Mouse (Mus musculus) spleen, adult 18-20 months (tissue): ENCODE measurements at regions not wholly inside any gene's neighbourhood (a gene's known extent, or its start where the extent isn't known, plus 50 kb on each side); places are given as distances from the start of the nearest gene placed in this dataset.
A peak's percentile ranks its signal among the peaks of the same experiment; 100 is the strongest.

Source experiments
- DNase-seq, 2 experiments: peaks; one replicate each; pipeline ENCODE4 v3.0.0; 2022; ENCODE audit warnings: mixed read lengths in 2 of 2

DNA sequence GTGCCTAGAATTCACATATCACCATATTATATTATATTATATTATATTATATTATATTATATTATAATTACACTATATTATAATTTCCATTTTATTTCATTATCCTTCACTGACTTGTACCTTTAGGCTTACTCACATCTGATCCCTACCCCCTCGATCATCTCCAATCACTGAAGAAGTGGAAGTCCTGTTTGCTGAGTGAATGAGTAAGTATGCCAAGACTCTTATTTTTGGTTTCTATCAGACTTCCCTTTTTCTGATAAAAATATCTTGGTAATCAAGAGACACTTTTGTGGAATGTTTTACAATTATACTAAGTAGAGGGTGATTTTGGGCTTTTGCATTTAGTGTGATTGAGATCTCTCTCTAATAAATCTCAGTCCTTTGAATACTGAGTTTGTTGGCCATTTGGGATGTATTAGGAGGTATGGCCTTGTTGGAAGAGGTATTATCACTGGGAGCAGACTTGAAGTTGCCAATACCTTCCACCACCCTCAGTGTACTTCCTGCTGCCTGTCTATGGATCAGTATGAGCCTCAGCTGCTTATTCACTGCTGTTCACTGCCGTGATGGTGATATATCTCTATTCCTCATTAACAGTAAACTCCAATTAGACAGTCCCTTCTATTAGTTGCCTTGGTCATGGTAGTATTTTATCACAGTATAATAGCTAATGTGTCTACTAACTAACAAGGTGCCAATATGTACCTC, 665.3 kb downstream of the Adgrl2 start:
- DNase-seq = no peak

DNA sequence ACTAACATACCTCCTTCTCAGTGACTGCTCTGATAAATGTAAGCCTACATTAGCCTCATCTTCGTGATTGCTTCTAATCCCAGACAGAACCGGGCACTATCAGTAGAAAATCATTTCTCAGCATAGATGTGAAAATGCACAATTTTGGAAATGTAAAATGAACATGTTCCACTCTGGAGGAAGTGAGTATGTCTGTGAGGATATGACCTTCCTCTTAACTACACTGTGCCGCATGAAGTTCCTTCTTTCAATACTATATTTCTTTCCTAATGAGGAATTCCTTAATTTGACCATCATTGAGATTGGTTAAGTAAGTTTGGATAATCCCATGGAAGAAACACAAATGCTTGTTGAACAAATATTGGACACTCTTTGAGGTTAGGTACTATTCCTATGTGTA, 668.5 kb downstream of the Adgrl2 start:
- no peak for DNase-seq

DNA sequence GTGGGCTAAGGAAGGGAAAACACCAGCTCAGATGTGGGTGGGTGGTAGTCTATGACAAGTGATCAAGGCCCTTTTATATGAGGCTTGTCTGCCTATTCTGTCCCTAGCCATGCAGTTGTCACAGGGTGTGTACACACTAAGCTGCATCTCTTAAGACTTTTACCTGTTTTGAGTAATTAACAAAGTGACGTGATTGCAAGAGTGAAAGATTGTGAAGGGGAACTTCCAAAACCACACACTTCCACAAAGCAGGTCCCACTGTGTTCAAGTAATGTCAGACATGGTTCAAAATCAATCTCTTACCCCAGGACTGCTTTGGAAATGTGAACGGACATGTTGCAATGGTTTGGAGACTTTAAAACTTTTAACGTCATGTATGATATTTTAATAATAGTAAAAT, 674.2 kb downstream of the Adgrl2 start:
- DNase-seq = no peak

DNA sequence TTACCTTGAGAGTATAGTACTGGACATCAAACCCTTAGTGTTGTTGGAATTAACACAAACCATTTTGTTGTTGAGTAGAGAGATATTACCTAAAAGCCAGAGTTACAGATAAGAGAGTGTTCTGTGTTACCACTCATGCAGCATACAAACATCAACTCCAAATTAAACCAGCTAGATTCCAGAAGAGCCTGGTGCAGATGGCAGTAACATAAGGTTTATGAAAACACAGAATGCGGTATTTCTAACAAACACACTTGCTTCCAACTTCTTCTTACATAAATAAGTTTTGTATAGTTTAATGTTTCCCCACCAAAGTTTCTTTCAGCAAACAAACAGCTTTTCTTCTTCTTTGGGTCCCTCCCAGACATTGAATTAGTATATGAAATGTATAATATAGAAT, 675.1 kb downstream of the Adgrl2 start:
- no peak for DNase-seq

DNA sequence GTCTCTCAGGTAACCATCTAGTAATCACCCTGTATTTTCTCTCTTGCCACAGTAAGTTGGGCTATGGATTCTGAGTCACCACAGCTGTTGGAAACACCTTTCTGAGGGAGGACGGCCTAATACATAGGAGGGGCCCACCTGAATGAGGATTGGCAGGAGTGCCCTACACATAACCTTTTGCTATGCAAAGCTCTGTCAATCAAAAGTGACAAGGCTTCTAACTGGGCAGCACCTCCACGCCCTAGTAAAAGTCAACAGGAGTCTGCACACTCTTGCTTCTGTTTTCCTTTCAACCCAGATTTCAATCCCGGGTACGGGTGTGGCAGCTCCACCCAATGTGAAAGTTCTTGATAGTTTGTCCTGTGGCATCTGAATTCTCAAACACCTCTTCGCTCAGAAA, 694.8 kb downstream of the Adgrl2 start:
- no peak for DNase-seq

DNA sequence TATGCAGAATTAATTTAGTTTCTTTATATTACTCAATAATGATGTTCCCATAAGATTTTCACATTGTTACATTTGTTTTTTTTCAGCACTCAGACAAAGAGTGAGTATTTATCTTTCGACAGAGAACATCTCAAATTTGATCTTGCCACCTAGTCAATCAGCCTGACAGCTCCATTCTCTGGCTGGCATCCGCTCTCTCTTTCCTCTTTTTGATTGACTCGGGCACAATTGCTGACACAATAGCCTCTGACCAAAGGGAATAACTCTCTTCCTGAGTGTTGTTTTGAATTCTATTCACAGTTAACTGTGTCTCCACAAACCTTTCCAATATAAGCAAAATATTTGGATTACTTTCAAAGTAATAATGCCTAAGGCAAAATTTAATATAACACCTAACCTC, 711.4 kb downstream of the Adgrl2 start:
- DNase-seq = no peak

DNA sequence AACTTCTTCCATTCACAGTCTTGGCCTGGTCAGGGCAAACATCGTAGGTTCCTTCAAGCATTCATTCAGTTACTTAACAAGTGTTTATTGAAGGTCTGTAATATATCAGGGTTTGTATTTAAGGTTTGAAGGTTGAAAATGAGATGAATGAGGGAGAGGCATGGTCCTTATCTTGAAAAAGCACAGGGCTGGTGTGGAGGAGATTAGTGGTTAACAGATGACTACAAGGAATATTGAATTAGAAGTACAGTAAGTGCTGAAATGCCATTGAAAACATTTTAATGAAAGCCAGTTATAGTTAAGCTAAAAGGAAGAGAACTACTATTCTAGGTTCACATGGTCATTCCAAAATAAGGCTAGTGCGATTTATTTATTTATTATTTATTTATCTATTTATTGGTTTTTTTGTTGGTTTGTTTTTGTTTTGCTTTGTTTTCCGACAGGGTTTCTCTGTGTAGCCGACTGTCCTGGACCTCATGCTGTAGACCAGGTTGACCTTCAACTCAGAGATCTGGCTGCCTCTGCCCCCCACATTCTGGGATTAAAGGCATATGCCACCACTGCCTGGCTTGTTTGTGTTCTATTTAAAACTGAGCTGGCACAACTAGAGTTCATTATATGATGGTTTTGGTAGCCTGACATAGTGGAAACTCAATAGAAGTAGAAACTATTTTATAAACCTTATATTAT, 718.1 kb downstream of the Adgrl2 start:
- no peak for DNase-seq

DNA sequence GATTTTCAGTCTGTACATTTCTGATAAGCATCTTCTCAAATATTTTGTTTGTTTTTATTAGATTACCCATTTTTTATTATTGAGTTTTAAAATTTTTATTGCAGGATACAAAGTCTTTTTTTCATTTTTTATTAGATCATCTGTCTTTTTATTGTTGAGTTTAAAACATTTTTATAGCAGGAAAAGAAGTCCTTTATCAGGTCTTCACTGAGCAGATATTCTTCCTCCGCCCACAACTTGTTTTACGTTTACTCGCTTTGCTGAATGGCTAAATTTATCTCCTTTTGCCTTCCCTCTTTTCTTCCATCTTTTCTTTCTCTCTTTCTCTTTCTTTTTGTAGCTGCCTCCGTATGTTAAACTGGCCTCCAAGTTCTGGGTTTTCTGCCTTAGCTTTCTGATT, 721.5 kb downstream of the Adgrl2 start:
- no peak for DNase-seq

DNA sequence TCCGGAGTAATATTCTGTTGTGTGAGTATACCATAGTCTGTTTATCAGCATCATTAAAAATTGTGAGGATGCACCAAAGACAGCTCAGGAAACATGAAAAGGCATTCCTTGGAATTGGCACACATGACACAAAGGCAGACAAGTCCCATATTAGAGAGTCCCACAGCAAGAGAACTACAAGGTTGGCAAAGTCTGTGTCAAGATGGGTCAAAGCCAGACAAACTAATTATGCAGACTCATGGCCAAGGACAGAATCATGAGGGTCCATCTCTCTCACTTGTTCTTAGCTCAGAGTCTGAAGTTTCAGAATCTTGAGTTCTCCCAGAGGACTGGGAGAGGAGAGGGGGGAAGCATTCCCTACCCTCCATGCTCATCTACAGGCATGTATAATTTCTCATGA, 731.1 kb downstream of the Adgrl2 start:
- DNase-seq = no peak

DNA sequence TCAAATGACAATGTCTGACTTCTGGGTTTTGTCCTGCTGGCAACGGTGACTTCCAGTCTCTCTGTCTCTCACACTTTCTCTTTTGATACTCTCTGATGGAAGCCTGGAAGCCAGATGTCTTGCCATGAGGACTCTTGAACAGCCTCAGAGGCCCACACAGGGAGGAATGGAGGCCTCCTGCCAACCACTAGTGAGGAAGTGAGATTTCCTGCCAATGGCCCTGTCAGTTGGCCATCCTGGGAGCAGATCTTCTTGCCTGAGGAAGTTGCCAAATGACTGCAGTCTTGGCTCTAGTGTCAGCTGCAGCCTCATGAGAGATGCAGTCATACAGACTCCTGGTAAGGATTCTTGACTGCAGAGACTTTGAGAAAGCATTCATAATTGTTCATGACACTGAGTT, 741.7 kb downstream of the Adgrl2 start:
- peak in 1 of 2 experiments; percentile 6 for DNase-seq

DNA sequence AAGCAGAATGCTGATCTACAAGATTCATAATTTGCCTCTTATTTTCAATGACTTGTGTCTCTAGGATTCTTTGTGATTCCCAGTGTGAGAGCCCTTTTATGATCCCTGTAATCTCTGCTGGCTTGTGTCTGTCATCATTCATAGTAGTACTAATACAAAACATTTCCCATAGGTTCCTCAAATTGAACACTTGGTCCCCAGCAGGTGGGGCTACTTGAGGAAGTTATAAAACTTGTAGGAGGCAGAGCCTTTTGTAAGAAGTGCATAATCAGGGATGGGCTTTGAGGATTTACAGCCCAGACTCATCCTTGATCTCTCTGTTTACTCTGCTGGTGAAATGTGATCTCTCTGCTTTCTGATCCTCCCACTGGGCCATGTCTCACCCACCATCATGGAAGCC, 743.6 kb downstream of the Adgrl2 start:
- DNase-seq = no peak

DNA sequence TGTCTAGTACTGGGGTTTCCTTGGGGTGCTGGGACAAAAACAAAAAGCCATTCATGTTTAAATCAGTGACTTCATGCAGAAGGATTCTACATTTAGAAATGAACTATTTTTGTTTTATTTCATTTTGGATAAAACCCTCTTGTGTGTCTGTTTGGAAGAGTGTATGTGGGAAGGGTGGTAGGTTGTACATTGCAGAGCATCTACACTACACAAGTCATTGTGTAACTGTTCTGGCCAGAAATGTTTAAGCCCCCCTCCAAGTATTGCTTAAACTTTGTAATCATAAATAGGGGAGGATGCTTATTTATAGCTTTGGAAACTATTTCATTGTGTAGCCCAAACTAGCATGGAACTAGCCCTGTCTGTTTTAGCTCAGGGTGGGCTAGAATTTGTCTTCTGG, 752.3 kb downstream of the Adgrl2 start:
- no peak for DNase-seq

DNA sequence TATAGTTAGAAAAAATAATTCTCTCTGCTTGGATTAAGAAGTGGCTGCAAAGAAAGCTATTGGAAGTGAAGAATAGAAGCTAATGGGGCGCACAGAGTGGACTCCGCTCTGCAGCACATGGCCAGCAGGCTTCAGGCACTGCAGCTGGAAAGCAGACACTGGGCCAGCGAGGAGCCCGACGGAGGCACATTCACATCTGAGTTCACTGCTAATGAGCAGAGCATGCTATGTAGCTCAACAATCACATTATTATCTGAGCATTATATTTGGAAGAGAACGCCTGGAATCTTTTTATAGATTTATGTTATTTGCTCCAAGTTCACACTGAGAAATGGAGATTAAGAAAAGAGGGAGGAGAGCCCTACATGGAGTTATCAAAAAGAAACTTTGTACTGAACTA, 752.8 kb downstream of the Adgrl2 start:
- no peak for DNase-seq

DNA sequence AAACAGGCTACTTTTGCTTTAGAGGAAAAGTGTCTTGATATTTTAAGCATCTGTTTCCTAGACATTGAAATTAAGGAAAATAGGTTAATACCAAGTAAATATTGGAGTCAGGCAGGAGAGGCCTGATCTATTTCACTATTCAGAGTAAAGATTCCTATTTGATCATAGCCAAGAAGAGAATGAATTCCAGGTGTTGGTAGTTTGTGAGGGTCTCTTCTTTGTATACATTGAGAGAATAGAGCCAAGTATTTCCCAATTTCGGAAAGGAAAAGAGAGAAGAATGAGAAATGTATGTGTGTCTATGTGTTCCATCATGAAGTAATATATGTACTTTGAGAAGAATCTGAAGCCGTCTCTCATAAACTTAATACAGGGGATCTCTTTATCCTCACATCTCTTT, 756.7 kb downstream of the Adgrl2 start:
- DNase-seq = no peak

DNA sequence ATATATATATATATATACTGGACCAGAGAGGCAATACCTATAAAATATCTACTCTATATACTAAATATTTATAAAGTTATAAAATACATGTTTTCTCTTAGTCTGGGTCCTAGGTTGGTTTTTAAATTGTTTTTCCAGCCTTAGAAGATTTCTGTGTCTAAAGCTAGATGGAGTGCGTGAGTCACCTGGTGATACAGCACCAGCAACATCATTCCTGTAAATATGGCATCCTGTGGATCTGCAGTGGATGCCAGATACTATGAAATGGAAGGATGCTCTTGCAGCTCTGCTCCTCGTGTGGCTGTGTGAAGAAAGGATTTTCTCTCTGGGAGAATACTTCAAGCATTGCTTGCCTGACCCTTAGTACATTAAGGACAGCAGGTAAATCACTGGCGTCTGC, 761.2 kb downstream of the Adgrl2 start:
- no peak for DNase-seq

DNA sequence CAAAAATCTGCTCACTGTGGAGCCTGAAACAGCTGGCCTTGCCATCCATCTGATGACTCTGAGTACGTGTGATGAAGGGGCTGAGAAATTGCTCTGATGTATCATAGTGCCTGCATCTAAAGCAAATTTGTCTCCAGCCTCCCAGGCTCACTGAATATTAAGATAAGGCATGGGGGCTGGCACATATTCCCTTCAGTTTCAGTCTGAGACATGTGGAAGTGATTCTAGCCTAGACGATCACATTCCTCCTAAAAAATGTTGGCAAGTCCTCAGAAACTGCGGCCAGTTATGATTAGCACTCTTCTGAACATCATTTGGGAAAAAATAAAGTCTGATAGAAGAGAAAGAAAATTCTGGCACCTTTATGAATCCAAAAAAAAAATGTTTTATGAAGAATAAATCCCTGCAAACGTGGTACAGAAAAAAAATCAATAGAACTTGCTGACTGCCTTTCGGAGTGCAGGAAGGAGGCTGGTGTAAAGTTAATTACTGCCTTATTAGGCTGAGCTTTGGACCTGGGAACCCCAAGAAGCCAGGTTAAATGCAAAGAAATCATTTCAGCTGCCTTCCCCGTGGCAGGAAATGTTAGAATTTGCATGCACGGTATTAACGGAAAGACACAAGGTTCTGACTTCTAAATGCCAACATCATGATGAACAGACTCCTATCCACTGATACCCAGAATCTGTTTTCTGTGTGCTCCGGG, 762.2 kb downstream of the Adgrl2 start:
- no peak for DNase-seq

DNA sequence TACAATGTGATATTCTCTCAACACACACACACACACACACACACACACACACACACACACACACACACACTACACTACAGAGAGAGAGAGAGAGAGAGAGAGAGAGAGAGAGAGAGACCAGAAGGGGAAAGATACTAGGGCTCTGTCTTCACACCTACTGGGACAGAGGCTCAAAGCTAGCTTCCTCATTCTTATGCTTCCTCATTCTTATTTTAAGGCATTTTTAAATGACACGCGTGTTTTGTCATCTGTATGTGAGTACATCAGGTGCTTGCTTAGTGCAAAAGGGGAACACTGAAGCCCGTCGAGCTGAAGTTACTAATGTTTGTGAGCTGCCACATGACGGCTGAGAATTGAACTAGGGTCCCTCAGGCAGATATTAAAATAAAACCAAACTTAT, 769.5 kb downstream of the Adgrl2 start:
- DNase-seq = no peak

DNA sequence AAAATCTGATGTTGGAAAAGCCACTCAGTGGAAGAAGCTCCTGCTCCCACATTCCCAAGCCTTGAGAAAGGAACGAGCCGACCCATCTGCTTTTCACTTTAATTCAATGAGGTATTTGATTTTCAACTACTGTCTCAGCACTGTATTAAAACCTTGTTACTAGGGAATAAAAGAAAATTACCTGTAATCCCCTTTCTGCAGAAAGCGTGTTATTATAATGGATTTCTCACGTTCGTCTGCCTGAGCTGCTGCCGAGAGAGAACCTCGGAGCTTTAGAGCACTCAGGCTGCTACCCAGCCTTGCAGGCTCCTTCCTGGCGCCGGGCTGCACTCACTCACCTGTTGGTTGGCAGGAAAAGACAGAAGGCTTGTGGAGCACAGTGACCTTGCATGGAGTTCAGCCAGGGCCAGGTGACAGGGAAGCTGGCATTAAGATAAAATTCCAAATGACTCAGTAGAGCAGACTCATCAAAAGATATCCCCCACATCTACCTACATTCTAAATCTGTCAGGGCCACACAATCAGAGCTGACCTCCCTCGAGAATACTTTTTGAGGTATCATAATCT, 770.2 kb downstream of the Adgrl2 start:
- no peak for DNase-seq

DNA sequence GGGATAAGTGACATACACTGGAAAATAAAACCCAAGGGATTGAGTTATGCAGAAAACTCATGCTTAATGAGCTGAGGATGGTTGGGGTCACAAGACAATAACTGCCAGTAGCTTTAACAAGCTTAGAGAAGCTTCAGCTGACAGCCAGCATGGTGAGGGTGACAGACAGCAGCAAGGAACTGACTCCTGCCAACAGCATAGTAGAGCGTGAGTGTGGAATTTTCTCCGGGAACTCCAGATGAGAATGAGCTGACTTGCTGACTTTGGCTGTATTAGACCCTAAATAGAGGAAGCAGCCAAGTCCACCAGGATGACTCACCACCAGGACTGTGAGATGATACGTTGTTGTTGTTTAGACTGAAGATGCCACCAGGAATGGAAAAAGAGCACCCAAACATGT, 788.2 kb downstream of the Adgrl2 start:
- no peak for DNase-seq

DNA sequence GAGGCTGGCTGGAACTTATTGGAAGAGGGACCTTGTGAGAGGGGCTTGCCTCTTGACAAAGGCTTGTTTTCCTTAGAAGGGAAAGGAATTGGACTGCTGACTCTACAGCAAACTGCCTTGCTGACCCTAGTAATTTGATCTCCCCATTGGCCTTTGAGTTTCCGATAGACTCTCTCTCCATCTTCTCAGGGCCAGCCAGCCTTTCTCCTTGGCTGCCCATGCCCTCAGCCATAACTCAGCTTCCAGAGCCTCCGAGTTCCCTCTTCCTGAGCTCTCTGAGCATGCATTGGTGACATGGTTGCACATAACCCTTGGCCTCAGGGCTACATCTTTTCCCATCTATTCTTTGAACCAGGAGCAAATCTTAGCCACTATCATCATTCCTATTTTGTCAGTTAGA, 803.7 kb downstream of the Adgrl2 start:
- DNase-seq = no peak

DNA sequence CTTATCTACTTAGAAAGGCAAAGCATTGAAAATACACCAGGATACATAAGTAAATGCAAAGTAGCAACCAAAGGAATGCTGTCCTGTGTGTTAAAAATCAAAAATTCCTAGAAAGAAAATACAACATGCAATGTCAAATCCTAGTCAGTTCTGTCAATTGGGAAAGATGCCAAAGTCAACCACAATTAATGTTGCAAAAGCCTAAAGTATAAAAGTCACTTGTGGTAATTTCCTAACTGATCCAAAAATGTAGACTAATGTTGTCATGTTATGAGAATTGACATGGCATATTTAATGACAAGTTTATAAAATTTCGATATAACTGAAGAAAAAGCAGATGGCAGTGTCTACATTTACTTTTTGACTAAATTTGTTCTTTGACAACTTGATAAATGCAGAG, 822.8 kb downstream of the Adgrl2 start:
- DNase-seq = no peak

DNA sequence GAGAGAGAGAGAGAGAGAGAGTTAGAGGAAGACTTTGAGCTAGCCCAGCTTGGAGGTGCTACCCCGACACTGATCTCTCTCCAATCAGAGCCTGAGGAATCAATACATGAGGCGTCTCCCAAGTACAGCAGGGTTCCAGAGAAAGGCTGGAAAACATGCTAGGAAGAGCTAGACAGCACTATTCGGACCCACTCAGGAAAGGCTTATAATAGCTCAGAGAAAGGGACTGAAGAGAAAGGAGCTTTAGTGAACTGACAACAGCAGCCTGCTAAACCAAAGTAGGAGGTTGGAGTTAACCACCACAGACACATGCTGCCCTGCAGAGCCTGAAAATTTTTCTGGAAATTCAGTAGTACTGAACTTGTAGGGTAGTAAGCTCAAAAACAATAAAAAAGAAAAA, 831.3 kb downstream of the Adgrl2 start:
- DNase-seq = no peak

DNA sequence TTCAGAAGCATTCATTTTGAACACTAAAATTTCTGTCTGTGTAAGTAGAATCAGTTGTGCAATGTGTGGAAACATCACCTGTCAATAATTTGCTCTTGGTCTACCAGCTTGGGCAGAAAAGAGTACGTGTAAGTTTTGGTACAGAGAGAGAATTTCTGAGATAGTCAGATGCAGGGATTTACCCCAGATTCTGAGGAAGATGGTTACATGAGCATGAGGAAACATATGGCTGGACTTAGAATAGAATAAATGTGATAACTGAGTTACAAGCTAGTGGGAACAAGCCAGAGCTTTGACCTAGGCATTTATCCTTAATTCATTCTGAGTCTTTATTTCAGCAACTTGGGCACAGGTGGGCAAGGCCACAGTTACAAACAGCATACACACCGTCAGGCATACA, 831.8 kb downstream of the Adgrl2 start:
- no peak for DNase-seq

DNA sequence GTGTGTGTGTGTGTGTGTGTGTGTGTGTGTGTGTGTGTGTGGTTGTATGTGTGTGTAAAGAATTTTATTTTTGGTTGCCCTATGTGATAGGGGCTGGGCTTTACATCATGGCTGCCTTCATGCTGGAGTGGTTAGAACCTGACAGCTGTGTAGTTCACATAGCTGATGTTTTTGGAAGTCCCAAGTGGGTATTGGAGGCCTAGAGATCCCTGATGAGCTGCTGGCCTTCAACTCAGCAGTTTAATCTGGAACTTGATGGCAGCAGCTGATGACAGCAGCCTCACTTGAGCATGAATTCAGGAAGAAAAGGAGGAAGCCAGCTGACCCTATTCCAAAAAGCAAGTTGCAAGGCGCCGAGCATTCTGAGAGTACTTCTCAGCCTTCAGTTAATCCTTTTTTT, 846.6 kb downstream of the Adgrl2 start:
- DNase-seq = no peak
